ENCODE assay signal across 8 mouse cellular contexts in genomic region chr3:30602065-30602739, GRCm38 (mm10). TPM values are rescaled to one million over a fixed set of nuclear protein-coding genes. Genes with fewer than 3 reads are reported as not detected.
DNase-seq lines count a peak whose midpoint lies in the region; ATAC-seq and TF ChIP-seq lines count a peak whose summit lies in the region.

Gene Mynn, plus strand, starts transcription at chr3:30602065.

- peaks cover 45% of the 10 kb centered on the region for H3K4me1 ChIP-seq in E14TG2a.4 (replicated peaks; ENCODE audit: low read depth, low read length)
- H3K4me1 ChIP-seq in forebrain, embryonic 12.5 days, result peaks cover 27% of the 10 kb centered on the region
- H3K4me1 ChIP-seq in heart, postnatal 0 days (ENCODE audit: control insufficient read depth, insufficient read depth), result peaks cover 12% of the 10 kb centered on the region
- H3K4me1 ChIP-seq in liver, embryonic 16.5 days (ENCODE audit: control insufficient read depth, low read depth, low read length), result peaks cover 19% of the 10 kb centered on the region
- peaks cover 41% of the 10 kb centered on the region for H3K4me1 ChIP-seq in neural tube, embryonic 13.5 days (replicated peaks)
- peaks cover 10% of the 10 kb centered on the region for H3K4me1 ChIP-seq in testis, adult 2 months (ENCODE audit: control insufficient read depth, insufficient read depth, low read length)

- peak within 1 kb of the TSS; percentile 79 for H3K9ac ChIP-seq in forebrain, embryonic 12.5 days
- H3K9ac ChIP-seq in heart, postnatal 0 days (replicated peaks; ENCODE audit: low read depth, low read length), result peak within 1 kb of the TSS; percentile 94
- H3K9ac ChIP-seq in liver, embryonic 16.5 days (ENCODE audit: low read depth, low read length), result peak within 1 kb of the TSS; percentile 90
- H3K9ac ChIP-seq in neural tube, embryonic 13.5 days, result peak within 1 kb of the TSS; percentile 88

- no peak for TF ChIP-seq EP300 in heart, postnatal 0 days (IDR thresholded peaks at IDR 0.05; ENCODE audit: low read depth)

- H3K27me3 ChIP-seq in E14TG2a.4 (ENCODE audit: insufficient read depth, low read length), result peaks cover 30% of the 10 kb centered on the region
- H3K27me3 ChIP-seq in forebrain, embryonic 12.5 days, result peaks cover 12% of the 10 kb centered on the region
- no peaks in the 10 kb centered on the region for H3K27me3 ChIP-seq in heart, postnatal 0 days (ENCODE audit: control insufficient read depth, insufficient read depth, low read length)
- peaks cover 18% of the 10 kb centered on the region for H3K27me3 ChIP-seq in liver, embryonic 16.5 days (ENCODE audit: control insufficient read depth, insufficient read depth, low read depth, low read length)
- peaks cover 4% of the 10 kb centered on the region; the same call in 1 of the 2 replicates for H3K27me3 ChIP-seq in neural tube, embryonic 13.5 days
- no peaks in the 10 kb centered on the region for H3K27me3 ChIP-seq in testis, adult 2 months (ENCODE audit: control insufficient read depth, insufficient read depth, low read length)

- peak within 1 kb of the TSS; percentile 73 for H3K4me2 ChIP-seq in forebrain, embryonic 12.5 days
- peak within 1 kb of the TSS; percentile 75 for H3K4me2 ChIP-seq in heart, postnatal 0 days (ENCODE audit: low read depth, low read length)
- H3K4me2 ChIP-seq in liver, embryonic 16.5 days (ENCODE audit: low read depth, low read length), result peak within 1 kb of the TSS; percentile 96
- H3K4me2 ChIP-seq in neural tube, embryonic 13.5 days, result peak within 1 kb of the TSS; percentile 72

- peak within 1 kb of the TSS; percentile 99 for H3K4me3 ChIP-seq in E14TG2a.4 (replicated peaks; ENCODE audit: low read length)
- peak within 1 kb of the TSS; percentile 93 for H3K4me3 ChIP-seq in forebrain, embryonic 12.5 days (replicated peaks)
- peak within 1 kb of the TSS; percentile 95 for H3K4me3 ChIP-seq in heart, postnatal 0 days (ENCODE audit: low read depth, low read length)
- peak within 1 kb of the TSS; percentile 83 for H3K4me3 ChIP-seq in liver, embryonic 16.5 days (ENCODE audit: low read depth, low read length)
- H3K4me3 ChIP-seq in neural tube, embryonic 13.5 days, result peak within 1 kb of the TSS; percentile 84
- peak within 1 kb of the TSS; percentile 94 for H3K4me3 ChIP-seq in testis, adult 2 months (ENCODE audit: control insufficient read depth, low read depth, low read length)

- WGBS in forebrain, embryonic 12.5 days, result under 1% methylated on average over 40 of the region's 40 CpGs
- WGBS in heart, postnatal 0 days, result 0% methylated on average over 40 of the region's 40 CpGs
- WGBS in liver, embryonic 16.5 days (ENCODE audit: insufficient replicate concordance), result under 1% methylated on average over 40 of the region's 40 CpGs
- under 1% methylated on average over 40 of the region's 40 CpGs for WGBS in neural tube, embryonic 13.5 days

- peaks cover 31% of the 10 kb centered on the region for H3K36me3 ChIP-seq in E14TG2a.4 (ENCODE audit: insufficient read depth, low read length)
- peaks cover 20% of the 10 kb centered on the region for H3K36me3 ChIP-seq in forebrain, embryonic 12.5 days (replicated peaks)
- H3K36me3 ChIP-seq in heart, postnatal 0 days (replicated peaks; ENCODE audit: control insufficient read depth, insufficient read depth, low read length), result peaks cover 26% of the 10 kb centered on the region
- H3K36me3 ChIP-seq in liver, embryonic 16.5 days (ENCODE audit: control insufficient read depth, insufficient read depth), result peaks cover 8% of the 10 kb centered on the region
- H3K36me3 ChIP-seq in neural tube, embryonic 13.5 days, result peaks cover 24% of the 10 kb centered on the region
- no peaks in the 10 kb centered on the region; the same call in 1 of the 2 replicates for H3K36me3 ChIP-seq in testis, adult 2 months (ENCODE audit: control insufficient read depth, insufficient read depth, low read length)

- TF ChIP-seq POLR2A in testis, adult 2 months (IDR thresholded peaks at IDR 0.05; ENCODE audit: control insufficient read depth, low read depth, low read length), result peak; percentile 91

- H3K9me3 ChIP-seq in E14TG2a.4 (ENCODE audit: low read length), result no peaks in the 10 kb centered on the region
- no peaks in the 10 kb centered on the region for H3K9me3 ChIP-seq in forebrain, embryonic 12.5 days
- no peaks in the 10 kb centered on the region for H3K9me3 ChIP-seq in heart, postnatal 0 days (replicated peaks; ENCODE audit: control insufficient read depth, low read length)
- H3K9me3 ChIP-seq in liver, embryonic 16.5 days (replicated peaks; ENCODE audit: control insufficient read depth, low read length), result no peaks in the 10 kb centered on the region
- no peaks in the 10 kb centered on the region for H3K9me3 ChIP-seq in neural tube, embryonic 13.5 days

- H3K27ac ChIP-seq in forebrain, embryonic 12.5 days, result peak within 1 kb of the TSS; percentile 94
- peak within 1 kb of the TSS; percentile 98 for H3K27ac ChIP-seq in heart, postnatal 0 days (ENCODE audit: low read depth)
- peak within 1 kb of the TSS; percentile 98 for H3K27ac ChIP-seq in liver, embryonic 16.5 days (ENCODE audit: low read length)
- H3K27ac ChIP-seq in neural tube, embryonic 13.5 days (replicated peaks), result peak within 1 kb of the TSS; percentile 97
- H3K27ac ChIP-seq in testis, adult 2 months (ENCODE audit: control insufficient read depth, insufficient read depth, low read depth, low read length), result peak within 1 kb of the TSS; percentile 95

- peak; percentile 94 for DNase-seq in c-Kit-positive CD71-positive TER-119-positive erythroid progenitor cells, embryonic 14.5 days (ENCODE audit: low spot score)
- peak; percentile 98 for DNase-seq in heart, postnatal 0 days (ENCODE audit: low spot score)
- peak; percentile 97 to 98 for DNase-seq in kidney, postnatal 4 days

- TF ChIP-seq CTCF in E14TG2a.4 (conservative IDR thresholded peaks at IDR 0.05; ENCODE audit: low read length), result peak; percentile 14; the same call in 1 of the 2 replicates
- peak; percentile 53 for TF ChIP-seq CTCF in heart, postnatal 0 days (IDR thresholded peaks at IDR 0.05; ENCODE audit: low read depth)
- TF ChIP-seq CTCF in testis, adult 2 months (IDR thresholded peaks at IDR 0.05; ENCODE audit: control insufficient read depth, insufficient read depth, insufficient replicate concordance, low read depth, low read length), result peak; percentile 29; the same call in 1 of the 2 replicates

- ATAC-seq in forebrain, embryonic 12.5 days (ENCODE audit: low FRiP score), result peak; percentile 94
- peak; percentile 93 for ATAC-seq in heart, postnatal 0 days (ENCODE audit: insufficient read depth, low read depth)
- ATAC-seq in liver, embryonic 16.5 days (ENCODE audit: low read depth), result peak; percentile 90
- peak; percentile 96 for ATAC-seq in neural tube, embryonic 13.5 days (ENCODE audit: low read depth)

RNA-seq across cellular contexts. Expression of gene Mynn, which starts in this region (rescaled TPM):
- polyA plus RNA-seq in forebrain, embryonic 12.5 days (2016; fragmentation: Nextera tagmentation; extraction: Ambion mirVana), result 35.1 and 38.1 TPM in 2 replicates
- total RNA-seq in heart, postnatal 0 days (2014; rRNA removed; ENCODE audit: low replicate concordance), result 14.9 and 18.3 TPM in 2 replicates
- 15.1 and 17.2 TPM in 2 replicates for polyA plus RNA-seq in heart, postnatal 0 days (2015; fragmentation: Nextera tagmentation; extraction: Ambion mirVana)
- polyA plus RNA-seq in liver, embryonic 16.5 days (2015; fragmentation: Nextera tagmentation; extraction: Ambion mirVana), result 13.4 and 14.2 TPM in 2 replicates
- polyA plus RNA-seq in neural tube, embryonic 13.5 days (2015; fragmentation: Nextera tagmentation; extraction: Ambion mirVana), result 33.9 and 35.5 TPM in 2 replicates
- polyA plus RNA-seq in testis, adult 2 months (2012; rRNA removed), result 6.1 and 6.2 TPM in 2 replicates

Comparison
In these comparisons a context has a peak if more than half of its experiments do, and no peak if none do; other contexts are left out.
1. Peak in every context shown above with its lines: DNase-seq, ATAC-seq, H3K4me3 ChIP-seq and H3K27ac ChIP-seq.